Mouse (Mus musculus): ENCODE results near the gene Ppef2. TPM values are rescaled to one million over a fixed set of nuclear protein-coding genes. Genes with fewer than 3 reads are reported as not detected.

Gene Ppef2
- polyA plus RNA-seq, 1 experiment from 2014 or later, result 0.48 TPM

Other genes with a start within 250 kb of the Ppef2 start
- gene Cdkl2, start 212.4 kb downstream of the Ppef2 start, polyA plus RNA-seq (2015; fragmentation: Nextera tagmentation; extraction: Ambion mirVana), result 5.0 and 5.8 TPM in 2 replicates
- 141 and 146 TPM in 2 replicates for gene G3bp2, start 172.6 kb downstream of the Ppef2 start, polyA plus RNA-seq (2015; fragmentation: Nextera tagmentation; extraction: Ambion mirVana)
- 46.8 and 50.7 TPM in 2 replicates for gene Uso1, start 118.3 kb downstream of the Ppef2 start, polyA plus RNA-seq (2015; fragmentation: Nextera tagmentation; extraction: Ambion mirVana)
- not detected in 2 replicates for gene U90926, start 40.9 kb downstream of the Ppef2 start, polyA plus RNA-seq (2015; fragmentation: Nextera tagmentation; extraction: Ambion mirVana)
- 21.4 and 22.1 TPM in 2 replicates for gene Naaa, start 21.9 kb upstream of the Ppef2 start, polyA plus RNA-seq (2015; fragmentation: Nextera tagmentation; extraction: Ambion mirVana)
- 31.3 and 33.3 TPM in 2 replicates for gene Sdad1, start 54.2 kb upstream of the Ppef2 start, polyA plus RNA-seq (2015; fragmentation: Nextera tagmentation; extraction: Ambion mirVana)
- not detected in 2 replicates for gene Cxcl9, start 71.8 kb upstream of the Ppef2 start, polyA plus RNA-seq (2015; fragmentation: Nextera tagmentation; extraction: Ambion mirVana)
- gene Art3, start 75.5 kb upstream of the Ppef2 start, polyA plus RNA-seq (2015; fragmentation: Nextera tagmentation; extraction: Ambion mirVana), result 6.7 and 7.3 TPM in 2 replicates
- 0.97 and 1.8 TPM in 2 replicates for gene Cxcl10, start 92.6 kb upstream of the Ppef2 start, polyA plus RNA-seq (2015; fragmentation: Nextera tagmentation; extraction: Ambion mirVana)
- gene Nup54, start 178.9 kb upstream of the Ppef2 start, polyA plus RNA-seq (2015; fragmentation: Nextera tagmentation; extraction: Ambion mirVana), result 47.1 and 47.3 TPM in 2 replicates

Data from stomach, embryonic 16.5 days (tissue).